Mouse (Mus musculus) left cerebral cortex, adult 18-20 months (tissue): ENCODE data around the gene Gje1. TPM values are rescaled to one million over a fixed set of nuclear protein-coding genes. Genes with fewer than 3 reads are reported as not detected.

Source experiments
- DNase-seq, 2 experiments: peaks; one replicate each; pipeline ENCODE4 v3.0.0; 2021 to 2022; ENCODE audit warnings: low spot score in 2 of 2, mixed read lengths in 1 of 2
- long read RNA-seq, 2 experiments: library from polyadenylated mRNA; stranded (forward); transcript quantifications; one replicate each; pipeline ENCODE4 v2.0.0; 2021
- total RNA-seq, 2 experiments: library from RNA; stranded (reverse); gene quantifications; 2 replicates each; pipeline ENCODE4 v1.2.3; 2021

Gene Gje1
- not detected for total RNA-seq
- long read RNA-seq, experiment 1 = 0 reads
- long read RNA-seq, experiment 2 = 0 reads

DNA sequence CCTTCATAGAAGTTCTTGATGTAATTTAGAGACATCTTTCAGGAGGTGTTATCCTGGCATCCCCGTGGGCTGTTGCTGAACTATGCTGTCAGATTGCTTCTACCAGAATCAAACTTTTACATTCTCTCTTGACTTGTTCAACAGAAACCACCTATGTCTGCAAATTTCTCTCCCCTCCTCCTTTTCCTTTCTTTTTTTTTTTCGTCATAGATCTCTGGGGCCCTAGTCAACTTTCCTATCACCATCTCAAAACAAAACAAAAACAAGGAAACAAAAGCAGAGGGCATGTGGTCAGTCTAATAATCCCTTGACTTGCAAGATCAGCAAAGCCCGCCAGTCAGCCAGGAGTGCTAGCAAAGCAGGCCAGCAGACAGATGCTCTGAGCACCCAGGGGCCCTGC is at the start of gene Gje1:
Gene Gje1, minus strand, starts transcription at position 101 of the 400 bp plus-strand sequence.
- no peak for DNase-seq

DNA sequence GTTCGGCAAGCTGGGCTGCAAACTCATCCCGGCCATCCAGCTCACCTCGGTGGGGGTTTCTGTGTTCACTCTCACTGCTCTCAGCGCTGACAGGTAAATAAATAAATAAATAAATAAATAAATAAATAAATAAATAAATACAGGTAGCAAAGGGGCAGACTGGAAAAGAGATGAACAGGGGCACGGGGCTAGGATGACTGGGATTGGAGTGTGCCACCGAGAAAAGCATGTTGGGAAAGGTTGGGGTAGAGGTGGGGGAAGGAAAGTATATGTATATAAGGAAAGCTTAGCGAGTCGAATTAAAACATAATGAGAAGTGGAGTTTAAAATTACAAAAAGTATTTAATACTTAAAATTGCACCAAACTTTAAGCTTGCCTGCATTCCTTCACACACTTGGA is 42.6 kb upstream of the Gje1 start:
- DNase-seq = no peak

DNA sequence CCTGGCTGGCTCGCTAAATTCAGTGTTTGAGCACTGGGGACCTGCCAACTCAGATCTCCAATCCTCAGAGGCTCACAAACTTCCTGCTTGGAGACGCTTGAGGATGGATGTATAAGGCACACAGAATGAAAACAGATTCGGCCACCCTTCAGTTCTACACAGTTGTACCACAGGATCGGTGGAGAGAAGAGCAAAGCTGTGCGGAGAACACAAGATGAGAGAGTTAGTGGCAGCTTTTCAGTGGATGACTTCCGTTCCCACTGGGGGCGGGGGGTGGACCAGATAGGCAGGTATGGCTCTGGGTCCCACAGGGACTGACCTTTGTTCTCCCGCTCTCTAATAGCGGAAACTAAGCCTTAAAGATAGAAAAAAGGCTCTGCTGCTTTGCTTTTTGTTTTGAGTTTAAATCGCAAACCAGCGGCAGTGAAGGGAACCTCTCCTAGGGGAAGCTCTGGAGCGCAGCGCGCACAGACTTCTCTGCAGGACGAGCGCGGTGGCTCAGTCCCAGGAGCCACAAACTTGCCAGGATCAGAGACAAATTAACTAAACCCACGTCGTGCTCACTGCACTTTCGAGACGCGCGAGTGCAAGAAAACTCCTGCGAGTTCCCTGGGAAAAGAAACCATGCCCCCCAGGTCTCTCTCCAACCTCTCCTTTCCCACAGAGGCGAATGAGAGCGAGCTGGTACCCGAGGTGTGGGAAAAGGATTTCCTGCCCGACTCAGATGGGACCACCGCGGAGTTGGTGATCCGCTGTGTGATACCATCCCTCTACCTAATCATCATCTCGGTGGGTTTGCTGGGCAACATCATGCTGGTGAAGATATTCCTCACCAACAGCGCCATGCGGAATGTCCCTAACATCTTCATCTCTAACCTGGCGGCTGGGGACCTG is 41.9 kb upstream of the Gje1 start:
- peak; percentile 11 to 15 for DNase-seq

DNA sequence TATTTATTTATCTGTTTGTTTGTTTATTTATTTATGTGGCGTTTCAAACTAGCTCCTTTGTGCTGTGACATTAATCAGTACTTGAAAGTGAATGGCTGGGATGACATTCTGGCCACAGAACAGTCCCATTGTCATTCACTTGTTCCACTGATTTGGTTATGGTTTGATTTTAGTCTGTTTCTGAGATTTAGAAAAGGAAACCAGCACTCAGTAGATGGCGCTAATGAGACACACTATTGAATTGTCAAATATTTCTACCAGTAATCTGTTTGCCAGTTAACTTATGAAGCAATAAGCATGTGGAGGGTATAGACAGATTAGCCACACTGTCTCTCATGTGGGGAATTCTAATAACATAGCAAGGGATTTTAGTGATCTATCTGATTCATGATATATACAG is 16.3 kb upstream of the Gje1 start:
- DNase-seq = peak; percentile 21 to 61

DNA sequence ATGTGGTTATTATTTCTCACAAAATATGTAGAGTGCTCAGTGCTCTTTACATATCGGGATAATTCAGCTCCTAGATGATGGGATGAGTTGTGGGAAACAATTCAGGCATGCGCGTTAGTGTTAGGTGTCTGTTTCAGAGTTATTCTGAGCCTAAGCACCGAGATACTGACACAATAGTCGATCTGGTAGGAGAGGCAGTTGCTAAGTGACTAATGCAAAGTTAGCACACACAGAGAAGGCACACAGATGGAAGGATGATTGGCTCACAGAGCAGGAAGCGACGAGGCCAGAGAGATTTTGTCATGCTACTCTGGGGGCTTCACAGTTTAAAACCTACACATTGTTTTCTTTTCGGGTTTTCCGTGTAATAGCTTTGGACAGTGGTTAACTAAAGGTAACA is 7.7 kb upstream of the Gje1 start:
- DNase-seq = peak; percentile 10 to 14

DNA sequence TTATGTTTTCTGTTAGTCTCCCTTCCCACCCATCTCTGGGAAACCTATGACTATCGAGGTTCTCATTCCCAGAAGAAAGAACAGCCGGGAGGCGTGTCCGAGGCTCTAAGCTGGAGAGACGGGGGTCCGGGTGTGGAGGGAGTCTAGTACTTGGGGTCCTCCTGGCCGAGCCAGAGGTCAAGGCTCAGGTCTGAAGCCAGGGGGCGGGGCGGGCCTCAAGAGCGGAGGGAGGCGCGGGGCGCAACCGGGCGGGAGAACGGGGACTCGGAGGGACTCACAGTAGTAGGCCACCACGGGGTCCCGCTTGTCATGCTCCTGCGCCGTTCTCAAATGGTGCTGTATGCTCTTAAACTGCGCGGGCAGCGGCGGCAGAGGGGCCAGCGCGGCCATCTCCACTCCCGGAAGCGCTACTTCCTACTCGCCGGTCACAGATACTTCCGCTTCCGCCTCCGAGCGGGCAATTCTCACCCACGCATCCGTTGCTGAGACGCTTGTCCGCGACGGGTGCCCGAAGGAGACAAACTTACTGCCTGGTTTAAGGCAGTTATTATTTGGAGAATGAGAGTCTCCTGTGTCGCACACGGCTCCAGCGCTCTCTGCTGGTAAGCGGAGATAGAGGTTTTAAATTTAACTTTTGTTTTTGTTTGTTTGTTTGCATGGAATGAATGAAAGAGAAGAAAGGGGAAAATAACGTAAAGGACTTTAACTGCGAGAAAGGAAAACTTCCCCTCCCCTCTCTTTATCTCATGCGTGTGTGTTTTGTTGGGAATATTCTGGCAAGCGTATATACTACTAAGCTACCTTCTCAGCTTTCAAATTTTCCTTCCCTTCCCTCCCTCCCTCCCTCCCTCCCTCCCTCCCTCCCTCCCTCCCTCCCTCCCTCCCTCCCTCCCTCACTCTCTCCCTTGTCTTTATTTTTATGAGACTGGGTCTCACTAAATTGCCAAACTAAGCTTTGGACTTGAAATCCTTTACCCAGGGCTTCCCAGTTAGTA is 12.6 kb downstream of the Gje1 start, which contains the start of the genes Vta1 and Nmbr:
Gene Vta1, minus strand, starts transcription at position 489 of the 995 bp plus-strand sequence.
Gene Nmbr, plus strand, starts transcription at position 520 of the 995 bp plus-strand sequence.
- DNase-seq = peak; percentile 100

DNA sequence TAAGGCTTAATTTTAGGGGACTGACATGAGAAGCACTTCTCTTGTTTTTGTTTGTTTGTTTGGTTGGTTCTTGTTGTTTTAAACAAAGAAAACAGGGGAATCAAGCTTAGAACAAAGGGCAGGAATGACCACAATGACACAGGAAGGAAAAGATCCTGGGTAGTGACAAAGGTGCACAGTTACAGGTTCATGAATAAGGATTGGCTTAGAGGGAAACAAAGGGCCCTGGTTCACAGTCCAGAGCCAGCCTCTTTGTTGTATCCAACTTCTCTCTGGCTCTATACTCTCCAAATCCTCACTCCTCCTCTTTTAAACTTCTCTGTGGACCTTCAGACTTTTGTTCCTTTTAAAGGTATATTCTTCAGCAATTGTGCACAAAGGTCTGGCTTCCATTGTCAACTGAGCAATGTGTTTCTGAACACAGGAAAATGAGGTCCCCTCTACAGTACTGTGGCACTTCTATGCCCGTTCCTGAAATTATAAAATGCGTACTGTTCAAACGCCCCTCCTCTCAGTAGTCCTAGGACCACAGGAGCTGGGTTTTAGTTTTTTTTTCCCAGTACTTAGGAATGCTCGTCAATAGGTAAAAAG is 14.1 kb downstream of the Gje1 start:
- DNase-seq = no peak

DNA sequence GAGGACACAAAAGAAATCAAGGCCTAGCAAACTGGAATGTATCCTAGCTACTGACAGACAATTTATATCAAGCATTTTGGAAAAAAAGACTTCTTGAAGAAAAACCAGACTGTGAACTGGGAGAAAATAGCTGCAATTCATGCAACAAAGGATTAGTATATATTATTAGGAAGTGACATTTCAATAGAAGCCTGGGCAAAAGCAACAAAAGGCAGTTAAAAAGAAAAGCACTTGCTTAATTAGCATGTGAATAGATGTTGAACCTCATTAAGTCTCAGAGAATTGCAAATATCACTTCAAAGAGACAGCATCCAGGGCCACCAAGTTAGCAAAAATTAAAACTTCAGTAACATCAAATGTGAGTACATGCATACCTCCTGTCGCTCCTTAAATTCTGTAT is 14.8 kb downstream of the Gje1 start:
- DNase-seq = no peak

DNA sequence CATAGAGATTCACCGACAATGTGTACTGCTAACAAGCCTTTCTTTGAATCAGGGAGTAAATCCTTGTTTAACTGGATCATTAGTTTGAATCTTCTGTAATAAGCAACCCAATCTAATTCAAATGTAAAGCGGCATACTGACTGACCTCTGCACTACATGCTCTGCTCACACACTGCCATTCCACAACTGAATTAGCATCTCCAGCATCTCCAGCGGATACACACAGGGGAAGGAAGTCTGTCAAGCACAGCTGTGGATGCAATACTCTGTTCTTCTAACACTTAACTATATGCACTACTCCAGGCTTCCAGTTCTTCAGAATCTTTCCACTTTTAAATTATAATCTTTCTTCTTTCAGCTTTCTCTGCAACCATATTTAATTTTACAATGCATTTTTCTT is 27.7 kb downstream of the Gje1 start:
- DNase-seq = no peak

DNA sequence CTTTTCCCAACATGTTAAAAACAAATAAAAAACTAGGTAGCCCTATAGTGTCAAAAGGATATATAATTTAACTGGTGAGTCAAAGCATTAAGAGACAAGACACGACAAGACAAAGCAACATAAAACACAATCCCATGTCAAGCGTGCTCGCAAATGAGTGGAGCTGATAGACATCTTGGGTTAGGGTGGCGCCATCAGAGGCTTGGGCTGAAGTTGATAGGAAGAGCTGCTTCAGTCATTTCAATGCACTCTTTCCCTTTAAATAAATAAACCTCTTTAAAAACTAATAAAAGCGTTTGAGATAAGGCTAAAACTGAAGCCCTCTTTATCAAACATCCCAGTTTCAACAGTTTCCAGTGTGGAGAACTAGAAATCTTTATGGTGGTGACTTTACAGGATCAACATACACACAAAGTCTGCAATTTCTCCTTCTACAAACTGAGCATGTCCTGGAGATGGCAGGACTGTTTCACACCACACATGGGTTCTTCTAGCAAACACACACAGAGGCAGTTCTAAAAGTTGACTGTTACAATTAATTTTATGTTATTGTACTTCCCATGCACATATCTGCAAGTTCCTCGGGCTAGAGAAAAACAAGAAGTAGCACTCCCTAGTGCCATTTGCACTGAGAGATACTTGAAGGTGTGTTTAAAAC is 29.1 kb downstream of the Gje1 start:
- no peak for DNase-seq

DNA sequence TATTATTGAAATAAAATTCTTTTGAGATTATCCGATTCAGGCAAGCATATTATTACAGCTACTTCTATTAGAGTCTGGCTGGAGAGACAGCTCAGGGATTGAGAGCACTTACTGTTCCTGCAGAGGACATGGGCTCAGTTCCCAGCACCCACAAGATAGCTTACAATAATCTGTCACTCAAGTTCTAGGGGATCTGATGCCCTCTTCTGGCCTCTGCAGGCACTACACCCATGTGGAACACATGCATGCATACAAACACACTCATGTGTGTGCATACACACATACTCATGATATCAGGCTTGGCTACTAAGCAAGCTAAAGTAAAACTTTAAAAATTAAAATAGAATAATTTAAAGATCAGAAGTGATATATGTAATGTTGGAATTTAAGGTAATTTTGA is 32.4 kb downstream of the Gje1 start:
- DNase-seq = no peak

DNA sequence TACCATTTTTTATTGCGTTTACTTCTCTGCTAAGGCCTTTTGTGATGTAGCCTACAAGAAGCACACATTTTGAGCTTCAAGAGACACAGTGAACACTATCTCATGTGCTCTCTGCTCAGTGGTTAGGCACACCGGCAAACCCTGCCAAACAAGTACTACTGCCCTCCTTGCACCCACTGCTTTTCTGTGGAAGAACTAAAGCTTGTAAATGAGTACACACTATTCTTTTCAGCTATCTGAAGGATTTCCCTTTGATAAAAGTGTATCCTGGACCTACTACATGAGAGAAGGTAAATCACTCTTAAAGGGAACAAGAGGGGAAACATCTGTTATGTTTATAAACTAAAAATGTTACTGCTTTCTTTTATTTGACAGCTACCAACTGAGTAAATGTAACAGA is 51.9 kb downstream of the Gje1 start:
- no peak for DNase-seq

Other genes starting within 250 kb of the Gje1 start
- gene Adgrg6, start 172.6 kb downstream of the Gje1 start, total RNA-seq = 1 to 10 TPM; 2.8 to 3.0 TPM
- gene Vta1, start 12.7 kb downstream of the Gje1 start, total RNA-seq = 10 to 100 TPM; 69.4 to 71.7 TPM
- gene Nmbr, start 12.6 kb downstream of the Gje1 start, total RNA-seq = 1 to 10 TPM; 4.4 to 4.7 TPM